Mouse (Mus musculus) embryonic facial prominence, embryonic 15.5 days (tissue): ENCODE measurements at regions not wholly inside any gene's neighbourhood (a gene's known extent, or its start where the extent isn't known, plus 50 kb on each side); places are given as distances from the start of the nearest gene placed in this dataset.

ENCODE experiments used
- ATAC-seq: fragments of 200-750 bp; cut with Nextera tagmentation; 2 replicates; pipeline ENCODE4 v1.8.0; 2017; ENCODE audit warnings: low read depth, moderate TSS enrichment; ENCODE audit not compliant: insufficient number of reproducible peaks, low FRiP score, low TSS enrichment
- H3K27ac ChIP-seq: fragments of 300-500 bp; sonication (generic); replicated peaks from 2 replicates; pipeline ENCODE4 v1.5.1; 2015; ENCODE audit warnings: mild to moderate bottlenecking, inconsistent platforms
- H3K27me3 ChIP-seq: fragments of 300-500 bp; sonication (generic); 2 replicates; pipeline ENCODE4 v1.6.1; 2015; ENCODE audit warnings: inconsistent platforms
- H3K36me3 ChIP-seq: fragments of 300-500 bp; sonication (generic); 2 replicates; pipeline ENCODE4 v1.6.1; 2015; ENCODE audit warnings: mild to moderate bottlenecking, inconsistent platforms
- H3K4me1 ChIP-seq: fragments of 300-500 bp; sonication (generic); 2 replicates; pipeline ENCODE4 v1.6.1; 2015; ENCODE audit warnings: inconsistent platforms
- H3K4me2 ChIP-seq: fragments of 300-500 bp; sonication (generic); replicated peaks from 2 replicates; pipeline ENCODE4 v1.6.1; 2015; ENCODE audit warnings: mild to moderate bottlenecking, inconsistent platforms
- H3K4me3 ChIP-seq: fragments of 300-500 bp; sonication (generic); replicated peaks from 2 replicates; pipeline ENCODE4 v1.5.1; 2015; ENCODE audit warnings: mild to moderate bottlenecking, inconsistent platforms
- H3K9ac ChIP-seq: fragments of 300-500 bp; sonication (generic); 2 replicates; pipeline ENCODE4 v1.6.1; 2015; ENCODE audit warnings: inconsistent platforms
- H3K9me3 ChIP-seq: fragments of 300-500 bp; sonication (generic); replicated peaks from 2 replicates; pipeline ENCODE4 v1.6.1; 2016; ENCODE audit warnings: inconsistent platforms
- WGBS: fragments of 180-500 bp; shearing (Covaris S2); methylation state at CpG from one replicate; pipeline ENCODE4 v1.1.7; 2015; 5-methylcytosine and 5-hydroxymethylcytosine counted together

DNA sequence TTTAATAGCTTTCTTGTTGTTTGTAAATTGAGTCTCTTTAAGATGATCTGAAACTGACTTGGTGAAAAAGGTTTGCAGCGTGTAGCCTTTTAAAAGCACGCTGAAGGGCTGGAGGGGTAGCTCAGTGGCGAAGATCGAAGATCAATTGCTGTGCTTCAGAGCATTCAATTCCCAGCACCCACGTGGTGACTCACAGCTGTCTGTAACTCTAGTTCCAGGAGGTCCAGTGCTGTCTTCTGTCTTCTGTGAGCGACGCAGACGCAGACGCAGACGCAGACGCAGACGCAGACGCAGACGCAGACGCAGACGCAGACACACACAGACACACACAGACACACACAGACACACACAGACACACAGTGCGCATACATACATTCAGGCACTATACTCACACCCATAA is 99.1 kb upstream of the Map4k3 start:
- no peaks in the 10 kb centered on the region for H3K36me3 ChIP-seq
- WGBS: 82% methylated on average over 17 of the region's 17 CpGs
- no peak overlapping the region for H3K4me2 ChIP-seq
- no peak for ATAC-seq
- no peaks in the 10 kb centered on the region for H3K9me3 ChIP-seq
- no peak overlapping the region for H3K27ac ChIP-seq
- no peak overlapping the region for H3K4me3 ChIP-seq
- H3K4me1 ChIP-seq: peaks cover 18% of the 10 kb centered on the region
- no peak overlapping the region for H3K9ac ChIP-seq
- H3K27me3 ChIP-seq: no peaks in the 10 kb centered on the region

DNA sequence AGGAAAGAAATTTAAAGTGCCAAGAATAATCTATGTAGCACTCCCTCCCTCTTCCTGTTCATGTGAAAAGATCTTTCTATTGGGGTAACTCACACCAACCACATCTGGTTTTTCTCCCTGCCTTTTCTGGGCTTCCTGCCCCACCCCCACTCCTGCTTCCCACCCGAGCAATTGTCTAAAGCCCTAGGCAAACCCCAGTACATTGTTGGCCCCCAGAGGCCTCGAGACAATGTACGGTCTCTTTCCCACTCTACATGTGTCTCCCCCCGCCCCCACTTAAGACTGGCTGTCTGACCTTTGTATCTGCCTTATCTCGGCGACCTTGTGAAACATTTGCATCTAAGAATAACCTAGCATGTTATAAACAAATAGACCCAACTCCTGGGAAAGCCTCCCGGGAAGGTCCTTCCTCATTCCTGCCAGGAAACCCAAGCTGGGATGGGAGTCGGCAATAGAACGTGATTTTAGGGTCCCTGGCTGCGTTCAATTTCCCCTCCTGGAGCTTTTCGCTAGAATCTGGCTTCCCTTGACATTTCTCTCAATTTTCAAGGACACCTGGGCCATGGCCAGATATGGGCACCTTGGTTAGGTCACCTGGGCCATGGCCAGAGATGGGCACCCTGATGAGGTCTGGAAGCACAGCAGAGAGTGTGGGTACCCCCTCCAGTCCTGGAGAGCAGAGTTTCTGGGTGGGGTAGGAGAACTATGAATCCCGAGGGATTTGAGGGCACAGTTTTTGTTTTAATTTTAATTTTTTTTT is 97.9 kb upstream of the Map4k3 start:
- H3K4me1 ChIP-seq: peaks cover 18% of the 10 kb centered on the region
- no peak overlapping the region for H3K4me3 ChIP-seq
- peak overlapping the region; percentile 30 for H3K4me2 ChIP-seq
- no peaks in the 10 kb centered on the region for H3K27me3 ChIP-seq
- 33% methylated on average over 12 of the region's 12 CpGs for WGBS
- H3K36me3 ChIP-seq: no peaks in the 10 kb centered on the region
- no peaks in the 10 kb centered on the region for H3K9me3 ChIP-seq
- ATAC-seq: peak; percentile 47; the same call in 1 of the 2 replicates
- H3K27ac ChIP-seq: peak overlapping the region; percentile 79
- no peak overlapping the region for H3K9ac ChIP-seq

DNA sequence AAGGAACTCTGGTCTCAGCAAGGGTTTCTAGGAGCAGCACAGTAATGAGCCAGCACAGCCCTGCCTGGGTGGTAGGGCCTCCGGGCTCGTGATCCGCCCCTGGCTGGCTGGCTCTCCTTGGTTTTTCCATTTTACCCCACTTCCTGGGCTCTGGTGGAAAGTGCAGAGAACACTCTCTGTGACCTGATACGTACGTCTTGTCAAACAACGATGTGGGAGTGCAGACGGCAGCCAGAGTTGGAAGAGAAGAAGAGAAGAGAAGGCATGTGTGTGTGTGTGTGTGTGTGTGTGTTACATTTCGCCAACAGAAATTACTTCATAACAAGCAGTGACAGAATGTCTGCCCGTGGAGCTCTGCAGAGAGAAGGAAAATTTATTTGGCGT is 97.2 kb upstream of the Map4k3 start:
- peak overlapping the region; percentile 30 for H3K4me2 ChIP-seq
- ATAC-seq: peak; percentile 73
- 7% methylated on average over 10 of the region's 10 CpGs for WGBS
- no peak overlapping the region for H3K4me3 ChIP-seq
- H3K9me3 ChIP-seq: no peaks in the 10 kb centered on the region
- H3K27ac ChIP-seq: peak overlapping the region; percentile 79
- H3K27me3 ChIP-seq: no peaks in the 10 kb centered on the region
- peaks cover 18% of the 10 kb centered on the region for H3K4me1 ChIP-seq
- no peaks in the 10 kb centered on the region for H3K36me3 ChIP-seq
- no peak overlapping the region for H3K9ac ChIP-seq

DNA sequence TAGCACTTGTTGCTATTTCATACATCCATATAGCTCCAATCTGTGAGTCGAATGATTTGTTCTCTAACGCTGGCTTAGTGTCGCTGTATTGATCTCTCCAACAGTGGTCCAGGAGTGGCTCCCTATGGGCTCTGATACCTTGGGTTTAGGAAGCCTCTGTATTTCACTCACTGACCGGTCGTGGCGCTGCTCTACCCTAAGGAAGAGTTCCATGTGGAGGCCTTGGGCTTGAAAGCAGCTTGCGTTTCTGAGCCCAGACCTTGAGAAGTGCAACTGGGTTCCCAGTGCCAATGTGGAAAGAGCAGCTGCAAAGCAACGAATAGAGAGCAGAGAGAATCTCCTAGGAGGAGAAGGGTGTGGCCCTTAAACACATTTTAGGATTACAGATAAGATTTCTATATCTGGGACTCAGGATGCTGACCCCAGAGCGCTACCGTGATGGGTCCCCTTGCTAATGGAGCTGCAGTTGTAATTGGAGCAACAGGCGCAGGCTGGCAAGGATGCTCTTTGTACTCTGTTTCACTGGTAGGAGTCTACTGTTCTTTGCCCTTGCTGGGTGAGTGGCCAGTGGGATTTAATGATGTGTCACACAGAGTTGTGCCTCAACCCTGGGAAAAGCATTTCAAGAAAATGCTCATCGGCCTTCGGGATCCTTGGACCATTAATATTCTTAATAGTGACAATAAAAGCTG is 96.7 kb upstream of the Map4k3 start:
- ATAC-seq: no peak
- H3K4me3 ChIP-seq: no peak overlapping the region
- 82% methylated on average over 13 of the region's 13 CpGs for whole genome bisulfite sequencing
- H3K9ac ChIP-seq: no peak overlapping the region
- no peaks in the 10 kb centered on the region for H3K9me3 ChIP-seq
- no peaks in the 10 kb centered on the region for H3K36me3 ChIP-seq
- peaks cover 18% of the 10 kb centered on the region for H3K4me1 ChIP-seq
- H3K4me2 ChIP-seq: peak overlapping the region; percentile 30; the same call in 1 of the 2 replicates
- peak overlapping the region; percentile 79 for H3K27ac ChIP-seq
- H3K27me3 ChIP-seq: no peaks in the 10 kb centered on the region

DNA sequence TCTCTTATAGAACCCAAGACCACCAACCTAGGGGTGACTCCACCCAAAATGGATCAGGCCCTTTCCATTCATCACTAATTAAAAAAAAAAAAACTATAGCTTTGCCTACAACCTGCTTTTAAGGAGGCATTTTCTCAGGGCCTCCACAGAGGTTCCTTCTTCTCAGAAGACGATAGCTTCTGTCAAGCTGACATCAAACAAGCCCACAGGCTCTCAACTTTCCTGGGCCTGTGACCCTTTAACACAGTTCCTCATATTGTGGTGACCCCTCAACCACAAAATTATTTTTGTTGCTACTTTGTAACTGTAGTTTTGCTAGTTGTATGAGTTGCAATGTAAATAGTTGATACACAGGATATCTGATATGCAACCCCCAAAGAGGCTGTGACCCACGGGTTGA is 96.0 kb upstream of the Map4k3 start:
- no peaks in the 10 kb centered on the region for H3K27me3 ChIP-seq
- no peak for ATAC-seq
- no peak overlapping the region for H3K9ac ChIP-seq
- H3K4me2 ChIP-seq: no peak overlapping the region
- no peak overlapping the region for H3K4me3 ChIP-seq
- WGBS: 73% methylated on average over 2 of the region's 2 CpGs
- no peaks in the 10 kb centered on the region for H3K9me3 ChIP-seq
- H3K36me3 ChIP-seq: no peaks in the 10 kb centered on the region
- no peak overlapping the region for H3K27ac ChIP-seq
- H3K4me1 ChIP-seq: peaks cover 18% of the 10 kb centered on the region

DNA sequence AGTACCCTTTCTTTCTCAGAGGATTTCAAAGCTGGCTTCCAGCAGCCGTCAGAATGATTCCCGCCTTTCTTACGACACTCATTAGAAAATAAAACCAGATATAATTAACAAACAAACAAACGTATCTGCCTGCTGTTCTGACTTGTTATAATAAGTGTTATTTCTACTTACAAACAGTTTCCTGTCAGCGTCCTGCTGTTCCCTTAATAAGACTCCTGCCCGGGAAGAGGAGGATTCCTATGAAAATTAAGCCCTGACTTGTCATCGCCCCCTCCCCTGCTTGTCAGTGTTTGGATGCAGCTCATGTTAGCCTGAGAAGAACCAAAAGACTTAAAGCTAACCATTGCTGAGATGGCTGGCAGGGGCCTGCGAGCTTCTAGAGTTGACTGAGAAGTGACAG is 92.6 kb upstream of the Map4k3 start:
- no peak for ATAC-seq
- no peak overlapping the region for H3K9ac ChIP-seq
- H3K36me3 ChIP-seq: no peaks in the 10 kb centered on the region
- no peaks in the 10 kb centered on the region for H3K9me3 ChIP-seq
- no peaks in the 10 kb centered on the region for H3K27me3 ChIP-seq
- no peak overlapping the region for H3K4me2 ChIP-seq
- H3K4me3 ChIP-seq: no peak overlapping the region
- H3K4me1 ChIP-seq: peaks cover 19% of the 10 kb centered on the region
- 47% methylated on average over 8 of the region's 8 CpGs for WGBS
- H3K27ac ChIP-seq: no peak overlapping the region

DNA sequence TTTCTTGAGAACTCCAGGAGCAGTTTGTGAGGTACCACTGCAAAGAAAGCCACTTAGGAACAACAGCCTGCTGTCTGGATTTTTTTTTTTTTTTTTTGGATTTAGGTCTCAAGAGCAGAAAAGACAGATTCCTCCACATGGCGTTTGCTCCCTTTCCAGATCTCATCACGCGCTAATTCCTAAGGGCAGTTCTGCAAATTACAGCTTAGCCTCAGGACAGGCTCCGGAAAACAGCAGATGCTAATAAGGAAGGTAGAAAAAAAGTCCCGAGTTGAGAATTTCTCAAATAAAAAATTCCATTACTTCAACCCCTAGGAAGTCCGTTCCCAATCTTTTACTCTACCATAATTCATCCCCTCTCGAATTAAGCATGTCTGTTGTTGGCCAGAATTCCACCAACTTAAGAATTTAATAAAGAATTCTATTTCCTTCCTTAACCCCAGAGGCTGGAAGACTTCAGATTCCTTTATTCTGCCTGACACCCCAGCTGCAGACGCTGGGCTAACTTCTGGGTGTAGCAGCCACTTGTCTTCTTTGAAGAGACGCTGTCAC is 90.3 kb upstream of the Map4k3 start:
- H3K9ac ChIP-seq: no peak overlapping the region
- no peak; the same call in 1 of the 2 replicates for ATAC-seq
- H3K27ac ChIP-seq: peak overlapping the region; percentile 13; the same call in 1 of the 2 replicates
- H3K4me1 ChIP-seq: peaks cover 7% of the 10 kb centered on the region
- H3K4me3 ChIP-seq: no peak overlapping the region
- no peak overlapping the region for H3K4me2 ChIP-seq
- no peaks in the 10 kb centered on the region for H3K9me3 ChIP-seq
- no peaks in the 10 kb centered on the region for H3K27me3 ChIP-seq
- 15% methylated on average over 9 of the region's 9 CpGs for WGBS
- no peaks in the 10 kb centered on the region for H3K36me3 ChIP-seq

DNA sequence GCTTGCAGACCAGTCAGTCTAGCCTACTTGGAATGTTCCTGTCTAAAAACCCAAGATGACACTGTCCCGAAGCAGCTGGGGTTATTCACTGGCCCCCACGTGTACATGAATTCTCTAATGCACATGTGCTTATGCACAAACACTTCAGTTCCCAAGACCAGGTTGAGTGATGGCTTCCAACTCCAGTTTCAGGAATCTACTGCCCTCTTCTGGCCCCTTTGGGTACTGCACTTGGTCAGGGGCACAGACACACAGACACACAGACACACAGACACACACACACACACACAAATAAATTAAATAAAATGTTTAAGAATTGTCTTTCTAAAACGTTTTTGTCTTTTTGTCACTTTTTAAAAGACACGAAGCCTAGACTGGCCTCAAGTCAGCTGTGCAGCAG is 87.5 kb upstream of the Map4k3 start:
- Histone ChIP-seq H3K4me3 (no peak overlapping the region), H3K4me2 (no peak overlapping the region), H3K36me3 (no peaks in the 10 kb centered on the region), H3K27ac (no peak overlapping the region), H3K9me3 (no peaks in the 10 kb centered on the region), H3K27me3 (no peaks in the 10 kb centered on the region), H3K9ac (no peak overlapping the region), H3K4me1 (peaks cover 7% of the 10 kb centered on the region)
- no peak for ATAC-seq
- 68% methylated on average over 4 of the region's 4 CpGs for WGBS

DNA sequence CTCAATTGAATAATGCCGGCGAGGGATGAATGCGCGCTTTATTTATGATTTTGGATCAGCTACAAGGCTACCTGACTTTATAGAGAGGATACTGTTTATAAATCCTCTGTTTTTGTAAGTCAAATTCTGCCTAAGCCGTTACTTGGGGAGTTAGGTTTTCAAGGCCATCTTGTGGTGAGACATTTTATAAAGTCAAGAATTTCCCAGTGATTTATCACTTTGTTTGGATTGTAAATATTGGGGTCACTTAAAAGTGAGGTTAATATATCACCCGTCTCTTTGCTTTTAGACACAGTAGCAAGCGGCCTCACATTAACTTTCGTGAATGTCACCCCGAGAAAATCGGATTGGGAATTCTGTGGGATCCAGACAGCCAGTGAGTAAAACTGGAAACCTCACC is 84.9 kb upstream of the Map4k3 start:
- ATAC-seq: no peak
- no peaks in the 10 kb centered on the region for H3K36me3 ChIP-seq
- 86% methylated on average over 10 of the region's 10 CpGs for WGBS
- H3K27ac ChIP-seq: no peak overlapping the region
- no peak overlapping the region for H3K4me3 ChIP-seq
- H3K9me3 ChIP-seq: no peaks in the 10 kb centered on the region
- H3K4me2 ChIP-seq: no peak overlapping the region
- H3K9ac ChIP-seq: no peak overlapping the region
- H3K4me1 ChIP-seq: peaks cover 4% of the 10 kb centered on the region
- H3K27me3 ChIP-seq: no peaks in the 10 kb centered on the region

DNA sequence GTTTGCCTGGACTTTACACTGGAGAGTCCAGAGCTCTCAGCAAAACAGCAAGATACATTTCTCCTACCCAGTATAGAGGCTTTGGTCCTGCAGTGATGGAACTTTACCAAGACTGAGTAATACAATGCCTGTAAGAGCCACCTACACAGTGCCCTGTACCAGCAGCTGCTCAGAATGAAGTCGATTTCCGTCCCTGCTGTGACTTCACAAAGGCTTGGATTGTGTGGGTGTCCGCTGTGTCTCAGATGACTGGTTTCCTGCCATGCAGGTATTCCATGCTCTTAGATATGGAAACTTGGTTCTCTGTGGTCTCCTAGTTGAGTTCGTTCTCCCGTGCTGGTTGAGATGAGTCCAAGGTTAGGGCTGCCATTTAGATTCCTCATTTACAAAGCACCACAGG is 81.0 kb upstream of the Map4k3 start:
- Histone ChIP-seq H3K4me3 (no peak overlapping the region), H3K9me3 (no peaks in the 10 kb centered on the region), H3K27me3 (no peaks in the 10 kb centered on the region), H3K36me3 (no peaks in the 10 kb centered on the region), H3K27ac (no peak overlapping the region), H3K4me1 (no peaks in the 10 kb centered on the region), H3K9ac (no peak overlapping the region), H3K4me2 (no peak overlapping the region)
- 77% methylated on average over 5 of the region's 5 CpGs for WGBS
- no peak for ATAC-seq

DNA sequence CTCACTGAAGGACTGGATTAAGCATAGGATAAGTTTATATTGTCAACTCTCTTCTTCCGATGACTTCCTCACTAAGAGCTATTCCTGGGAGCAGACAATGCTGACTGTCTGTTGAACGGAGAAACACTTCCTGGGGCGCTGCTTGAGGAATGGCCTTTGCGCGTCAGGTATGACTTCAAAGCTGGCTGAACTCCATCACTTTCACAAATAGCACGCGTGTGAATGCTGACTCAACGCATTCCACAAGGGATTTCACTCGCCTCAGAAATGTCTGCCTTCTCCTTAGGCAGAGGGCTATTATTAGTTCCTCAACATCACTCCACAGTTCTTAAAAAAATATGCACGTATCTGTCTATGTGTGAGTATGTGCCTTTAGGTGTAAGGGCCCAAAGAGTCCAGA is 79.8 kb upstream of the Map4k3 start:
- H3K9ac ChIP-seq: no peak overlapping the region
- H3K4me1 ChIP-seq: no peaks in the 10 kb centered on the region
- no peak overlapping the region for H3K4me3 ChIP-seq
- 54% methylated on average over 10 of the region's 10 CpGs for WGBS
- H3K9me3 ChIP-seq: no peaks in the 10 kb centered on the region
- no peak overlapping the region for H3K4me2 ChIP-seq
- H3K27ac ChIP-seq: no peak overlapping the region
- no peak for ATAC-seq
- H3K36me3 ChIP-seq: no peaks in the 10 kb centered on the region
- no peaks in the 10 kb centered on the region for H3K27me3 ChIP-seq
